Mouse (Mus musculus) 416B (cell line): ENCODE measurements at regions not wholly inside any gene's neighbourhood (a gene's known extent, or its start where the extent isn't known, plus 50 kb on each side); places are given as distances from the start of the nearest gene placed in this dataset.

Experiments
- DNase-seq: peaks from one replicate; pipeline ENCODE4 v3.0.0; 2011; ENCODE audit warnings: low read depth

- DNase-seq = no peak
Observed at GRCm38 (mm10) chr2:173368899-173369298, 92.6 kb upstream of the Pmepa1 start.

GRCm38 (mm10) chr2:173376926-173377325 is 100.6 kb upstream of the Pmepa1 start:
- DNase-seq = peak; percentile 68

GRCm38 (mm10) chr2:173377497-173378257 is 101.3 kb upstream of the Pmepa1 start:
- peak; percentile 99 for DNase-seq

GRCm38 (mm10) chr2:173379736-173380135 is 103.4 kb upstream of the Pmepa1 start:
- DNase-seq = no peak

GRCm38 (mm10) chr2:173380341-173380761 is 104.0 kb upstream of the Pmepa1 start:
- DNase-seq = peak; percentile 71

GRCm38 (mm10) chr2:173382176-173382813 is 106.0 kb upstream of the Pmepa1 start:
- peak; percentile 80 for DNase-seq

GRCm38 (mm10) chr2:173384935-173385586 is 108.7 kb upstream of the Pmepa1 start:
- DNase-seq = peak; percentile 61

GRCm38 (mm10) chr2:173385722-173386141 is 109.4 kb upstream of the Pmepa1 start:
- DNase-seq = peak; percentile 67

- no peak for DNase-seq
Observed at GRCm38 (mm10) chr2:173388140-173388539, 111.8 kb upstream of the Pmepa1 start.

- no peak for DNase-seq
Observed at GRCm38 (mm10) chr2:173392557-173393323, 116.4 kb upstream of the Pmepa1 start.

- DNase-seq = no peak
Observed at GRCm38 (mm10) chr2:173393324-173393592, 116.9 kb upstream of the Pmepa1 start.

GRCm38 (mm10) chr2:173395526-173395925 is 119.2 kb upstream of the Pmepa1 start:
- no peak for DNase-seq

GRCm38 (mm10) chr2:173397846-173398331 is 121.6 kb upstream of the Pmepa1 start:
- DNase-seq = no peak

GRCm38 (mm10) chr2:173405629-173406028 is 116.8 kb upstream of the 1700021F07Rik start:
- DNase-seq = no peak

GRCm38 (mm10) chr2:173406344-173407094 is 115.9 kb upstream of the 1700021F07Rik start:
- peak; percentile 51 for DNase-seq

GRCm38 (mm10) chr2:173407133-173407532 is 115.3 kb upstream of the 1700021F07Rik start:
- no peak for DNase-seq

- peak; percentile 78 for DNase-seq
Observed at GRCm38 (mm10) chr2:173408681-173409081, 113.7 kb upstream of the 1700021F07Rik start.

- peak; percentile 89 for DNase-seq
Observed at GRCm38 (mm10) chr2:173409433-173409832, 113.0 kb upstream of the 1700021F07Rik start.

GRCm38 (mm10) chr2:173413906-173414656 is 108.3 kb upstream of the 1700021F07Rik start:
- no peak for DNase-seq

- DNase-seq = peak; percentile 54
Observed at GRCm38 (mm10) chr2:173415429-173415828, 107.0 kb upstream of the 1700021F07Rik start.

GRCm38 (mm10) chr2:173416921-173417320 is 105.5 kb upstream of the 1700021F07Rik start:
- DNase-seq = peak; percentile 85
